Mouse (Mus musculus): ENCODE results near the gene Plg.

DNA sequence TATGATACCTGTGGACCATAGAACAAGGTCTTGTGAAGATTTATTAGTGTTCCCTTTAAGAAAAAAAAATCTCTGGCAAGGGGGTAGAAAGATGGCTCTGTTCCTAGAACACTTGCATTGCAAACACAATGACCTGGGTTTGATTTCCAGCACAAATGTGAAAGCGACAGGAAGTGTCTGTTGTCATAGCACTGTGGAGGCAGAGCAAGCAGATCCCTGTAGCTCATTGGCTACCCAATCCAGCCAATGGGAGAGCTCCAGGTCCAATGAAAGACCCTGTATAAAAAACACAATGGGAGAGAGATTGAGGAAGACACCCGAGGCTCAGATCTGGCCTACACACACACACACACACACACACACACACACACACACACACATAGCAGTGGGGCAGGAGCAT is 4.1 kb downstream of the Plg start:
- TF ChIP-seq CTCF (IDR thresholded peaks at IDR 0.05): no peak
- no peak for TF ChIP-seq POLR2A (IDR thresholded peaks at IDR 0.05; ENCODE audit: insufficient read depth, low read depth, low read length)
- TF ChIP-seq EP300 (IDR thresholded peaks at IDR 0.05; ENCODE audit: insufficient read depth, low read depth, low read length): no peak

Measured in heart, adult 2 months (tissue).